Mouse (Mus musculus) cerebellum, adult 8-10 months (tissue): Measurements from ENCODE around the gene Nup50.
A peak's percentile ranks its signal among the peaks of the same experiment; 100 is the strongest.

Source experiments
- DNase-seq: peaks from one replicate; pipeline ENCODE4 v3.0.0; 2022

Nup50 gene

GRCm38 (mm10) chr15:84957851-84958250 lies 34.6 kb downstream of the Nup50 start:
- DNase-seq, result no peak

- DNase-seq, result no peak
Measured at GRCm38 (mm10) chr15:84958331-84958730, 35.1 kb downstream of the Nup50 start.

- DNase-seq, result no peak
Measured at GRCm38 (mm10) chr15:84959891-84960290, 36.7 kb downstream of the Nup50 start.

GRCm38 (mm10) chr15:84960692-84961091 lies 37.5 kb downstream of the Nup50 start:
- DNase-seq, result peak; percentile 51

- no peak for DNase-seq
Measured at GRCm38 (mm10) chr15:84962518-84962917, 39.3 kb downstream of the Nup50 start.

GRCm38 (mm10) chr15:84964771-84965170 lies 41.6 kb downstream of the Nup50 start:
- DNase-seq, result no peak

GRCm38 (mm10) chr15:84965575-84966360 lies 42.6 kb downstream of the Nup50 start:
- DNase-seq, result no peak

- DNase-seq, result no peak
Measured at GRCm38 (mm10) chr15:84968534-84968933, 45.3 kb downstream of the Nup50 start.

GRCm38 (mm10) chr15:84972860-84973543 lies 49.8 kb downstream of the Nup50 start:
- peak; percentile 41 for DNase-seq

GRCm38 (mm10) chr15:84973544-84973871 lies 50.3 kb downstream of the Nup50 start:
- no peak for DNase-seq

GRCm38 (mm10) chr15:84975729-84976128 lies 52.5 kb downstream of the Nup50 start:
- DNase-seq, result no peak

- DNase-seq, result no peak
Measured at GRCm38 (mm10) chr15:84981609-84982313, 58.5 kb downstream of the Nup50 start.

GRCm38 (mm10) chr15:84982888-84983287 lies 59.7 kb downstream of the Nup50 start:
- DNase-seq, result no peak

GRCm38 (mm10) chr15:84983721-84984120 lies 60.5 kb downstream of the Nup50 start:
- DNase-seq, result no peak

- DNase-seq, result no peak
Measured at GRCm38 (mm10) chr15:84985516-84986160, 62.4 kb downstream of the Nup50 start.

- DNase-seq, result no peak
Measured at GRCm38 (mm10) chr15:84986171-84987019, 63.2 kb downstream of the Nup50 start.

GRCm38 (mm10) chr15:84987020-84987815 lies 64.0 kb downstream of the Nup50 start:
- no peak for DNase-seq

- DNase-seq, result peak; percentile 80
Measured at GRCm38 (mm10) chr15:84987874-84988825, 64.9 kb downstream of the Nup50 start, which contains the start of gene 5031439G07Rik. 5031439G07Rik (minus strand) TSS chr15:84988551.

- DNase-seq, result no peak
Measured at GRCm38 (mm10) chr15:84989098-84989497, 65.9 kb downstream of the Nup50 start.

- no peak for DNase-seq
Measured at GRCm38 (mm10) chr15:84989771-84990170, 66.6 kb downstream of the Nup50 start.
